Mouse (Mus musculus) lung, embryonic 16.5 days (tissue): ENCODE results near the gene Gpc5. TPM values are rescaled to one million over a fixed set of nuclear protein-coding genes. Genes with fewer than 3 reads are reported as not detected.

ENCODE experiments used
- ATAC-seq: fragments of 200-750 bp; cut with Nextera tagmentation; 2 replicates; pipeline ENCODE4 v1.8.0; 2017; ENCODE audit warnings: low read depth, mild to moderate bottlenecking, moderate library complexity
- H3K27ac ChIP-seq: fragments of 300-500 bp; sonication (generic); 2 replicates; pipeline ENCODE4 v1.5.1; 2014; ENCODE audit warnings: mild to moderate bottlenecking, control low read depth, low read length
- H3K27me3 ChIP-seq: fragments of 300-500 bp; sonication (generic); 2 replicates; pipeline ENCODE4 v1.6.1; 2014; ENCODE audit warnings: low read depth, low read length, mixed read lengths; ENCODE audit not compliant: control insufficient read depth, insufficient read depth
- H3K36me3 ChIP-seq: fragments of 300-500 bp; sonication (generic); 2 replicates; pipeline ENCODE4 v1.6.1; 2014; ENCODE audit warnings: low read length; ENCODE audit not compliant: control insufficient read depth, insufficient read depth
- H3K4me1 ChIP-seq: fragments of 300-500 bp; sonication (generic); replicated peaks from 2 replicates; pipeline ENCODE4 v1.6.1; 2014; ENCODE audit warnings: low read length, mixed read lengths; ENCODE audit not compliant: control insufficient read depth, insufficient read depth
- H3K4me2 ChIP-seq: fragments of 300-500 bp; sonication (generic); 2 replicates; pipeline ENCODE4 v1.6.1; 2014; ENCODE audit warnings: low read depth, low read length, control low read depth
- H3K4me3 ChIP-seq: fragments of 300-500 bp; sonication (generic); 2 replicates; pipeline ENCODE4 v1.5.1; 2014; ENCODE audit warnings: mild to moderate bottlenecking, low read length, control low read depth
- H3K9ac ChIP-seq: fragments of 300-500 bp; sonication (generic); 2 replicates; pipeline ENCODE4 v1.6.1; 2014; ENCODE audit warnings: low read length, control low read depth
- H3K9me3 ChIP-seq: fragments of 300-500 bp; sonication (generic); 2 replicates; pipeline ENCODE4 v1.6.1; 2016; ENCODE audit warnings: low read length; ENCODE audit not compliant: control insufficient read depth
- WGBS: fragments of 180-500 bp; shearing (Covaris S2); extraction: QIAGEN DNeasy Blood & Tissue Kit; methylation state at CpG from one replicate; pipeline ENCODE4 v1.1.7; 2014; 5-methylcytosine and 5-hydroxymethylcytosine counted together
- polyA plus RNA-seq: library from polyadenylated mRNA; unstranded; fragments of >200 nt; fragmentation: Nextera tagmentation; extraction: Ambion mirVana; gene quantifications from 2 replicates; pipeline ENCODE4 v1.2.1, GENCODE M21; 2015

The Gpc5 gene
- polyA plus RNA-seq, 1 experiment from 2014 or later: 0.11 TPM

- Histone ChIP-seq H3K27ac (no peak overlapping the region), H3K4me2 (no peak overlapping the region), H3K27me3 (no peaks in the 10 kb centered on the region), H3K4me1 (no peaks in the 10 kb centered on the region), H3K9ac (no peak overlapping the region), H3K4me3 (no peak overlapping the region), H3K9me3 (no peaks in the 10 kb centered on the region), H3K36me3 (no peaks in the 10 kb centered on the region)
- ATAC-seq: no peak
- WGBS: 83% methylated on average over 6 of the region's 6 CpGs
Measured at GRCm38 (mm10) chr14:115500794-115501193, 408.8 kb downstream of the Gpc5 start.

GRCm38 (mm10) chr14:115546516-115547282, 454.7 kb downstream of the Gpc5 start:
- no peak overlapping the region for H3K9ac ChIP-seq
- H3K9me3 ChIP-seq: no peaks in the 10 kb centered on the region
- WGBS: 57% methylated on average over 4 of the region's 4 CpGs
- no peaks in the 10 kb centered on the region for H3K27me3 ChIP-seq
- no peak for ATAC-seq
- no peaks in the 10 kb centered on the region for H3K36me3 ChIP-seq
- H3K27ac ChIP-seq: no peak overlapping the region
- no peak overlapping the region for H3K4me2 ChIP-seq
- no peak overlapping the region for H3K4me3 ChIP-seq
- no peaks in the 10 kb centered on the region for H3K4me1 ChIP-seq

GRCm38 (mm10) chr14:115551996-115552395, 460.0 kb downstream of the Gpc5 start:
- H3K9me3 ChIP-seq: no peaks in the 10 kb centered on the region
- no peaks in the 10 kb centered on the region for H3K4me1 ChIP-seq
- 63% methylated on average over 4 of the region's 4 CpGs for WGBS
- no peak overlapping the region for H3K4me2 ChIP-seq
- H3K27ac ChIP-seq: no peak overlapping the region
- no peak for ATAC-seq
- no peaks in the 10 kb centered on the region for H3K27me3 ChIP-seq
- H3K9ac ChIP-seq: no peak overlapping the region
- H3K36me3 ChIP-seq: no peaks in the 10 kb centered on the region
- no peak overlapping the region for H3K4me3 ChIP-seq

- H3K4me2 ChIP-seq: no peak overlapping the region
- H3K4me1 ChIP-seq: no peaks in the 10 kb centered on the region; the same call in 1 of the 2 replicates
- no peak overlapping the region for H3K27ac ChIP-seq
- no peak overlapping the region for H3K4me3 ChIP-seq
- no peaks in the 10 kb centered on the region for H3K36me3 ChIP-seq
- peak; percentile 86 for ATAC-seq
- no peaks in the 10 kb centered on the region for H3K27me3 ChIP-seq
- H3K9ac ChIP-seq: no peak overlapping the region
- no peaks in the 10 kb centered on the region for H3K9me3 ChIP-seq
- 29% methylated on average over 3 of the region's 3 CpGs for WGBS
Measured at GRCm38 (mm10) chr14:115580466-115581255, 488.6 kb downstream of the Gpc5 start.

- Histone ChIP-seq H3K27ac (no peak overlapping the region), H3K27me3 (no peaks in the 10 kb centered on the region), H3K4me2 (no peak overlapping the region), H3K36me3 (no peaks in the 10 kb centered on the region), H3K4me3 (no peak overlapping the region), H3K9ac (no peak overlapping the region), H3K4me1 (no peaks in the 10 kb centered on the region; the same call in 1 of the 2 replicates), H3K9me3 (no peaks in the 10 kb centered on the region)
- 42% methylated on average over 2 of the region's 2 CpGs for WGBS
- peak; percentile 62 for ATAC-seq
Measured at GRCm38 (mm10) chr14:115581256-115581633, 489.2 kb downstream of the Gpc5 start.

- H3K4me1 ChIP-seq: no peaks in the 10 kb centered on the region
- no peak overlapping the region for H3K4me2 ChIP-seq
- H3K9me3 ChIP-seq: no peaks in the 10 kb centered on the region
- H3K9ac ChIP-seq: no peak overlapping the region
- no peaks in the 10 kb centered on the region for H3K27me3 ChIP-seq
- no peak for ATAC-seq
- 56% methylated on average over 8 of the region's 8 CpGs for WGBS
- no peak overlapping the region for H3K27ac ChIP-seq
- H3K4me3 ChIP-seq: no peak overlapping the region
- no peaks in the 10 kb centered on the region for H3K36me3 ChIP-seq
Measured at GRCm38 (mm10) chr14:115600259-115601029, 508.4 kb downstream of the Gpc5 start.

GRCm38 (mm10) chr14:115614154-115614553, 522.1 kb downstream of the Gpc5 start:
- Histone ChIP-seq H3K4me1 (no peaks in the 10 kb centered on the region), H3K4me2 (no peak overlapping the region), H3K9me3 (no peaks in the 10 kb centered on the region), H3K27ac (no peak overlapping the region), H3K27me3 (no peaks in the 10 kb centered on the region), H3K36me3 (no peaks in the 10 kb centered on the region), H3K9ac (no peak overlapping the region), H3K4me3 (no peak overlapping the region)
- ATAC-seq: no peak
- WGBS: 63% methylated on average over 4 of the region's 4 CpGs

- ATAC-seq: no peak
- WGBS: 44% methylated on average over 2 of the region's 2 CpGs
- Histone ChIP-seq H3K27ac (no peak overlapping the region), H3K4me1 (no peaks in the 10 kb centered on the region), H3K9me3 (no peaks in the 10 kb centered on the region), H3K4me3 (no peak overlapping the region), H3K9ac (no peak overlapping the region), H3K27me3 (no peaks in the 10 kb centered on the region), H3K36me3 (no peaks in the 10 kb centered on the region), H3K4me2 (no peak overlapping the region)
Measured at GRCm38 (mm10) chr14:115616305-115616704, 524.3 kb downstream of the Gpc5 start.

- Histone ChIP-seq H3K9ac (no peak overlapping the region), H3K27me3 (no peaks in the 10 kb centered on the region), H3K27ac (no peak overlapping the region), H3K4me3 (no peak overlapping the region), H3K9me3 (no peaks in the 10 kb centered on the region), H3K4me1 (no peaks in the 10 kb centered on the region), H3K4me2 (no peak overlapping the region), H3K36me3 (no peaks in the 10 kb centered on the region)
- no peak for ATAC-seq
- WGBS: 52% methylated on average over 7 of the region's 7 CpGs
Measured at GRCm38 (mm10) chr14:115616846-115617245, 524.8 kb downstream of the Gpc5 start.
